Mouse (Mus musculus): Measurements from ENCODE around the gene Sec31a. TPM values are rescaled to one million over a fixed set of nuclear protein-coding genes. Genes with fewer than 3 reads are reported as not detected.

The Sec31a gene
- polyA plus RNA-seq, 1 experiment = 148 TPM

DNA sequence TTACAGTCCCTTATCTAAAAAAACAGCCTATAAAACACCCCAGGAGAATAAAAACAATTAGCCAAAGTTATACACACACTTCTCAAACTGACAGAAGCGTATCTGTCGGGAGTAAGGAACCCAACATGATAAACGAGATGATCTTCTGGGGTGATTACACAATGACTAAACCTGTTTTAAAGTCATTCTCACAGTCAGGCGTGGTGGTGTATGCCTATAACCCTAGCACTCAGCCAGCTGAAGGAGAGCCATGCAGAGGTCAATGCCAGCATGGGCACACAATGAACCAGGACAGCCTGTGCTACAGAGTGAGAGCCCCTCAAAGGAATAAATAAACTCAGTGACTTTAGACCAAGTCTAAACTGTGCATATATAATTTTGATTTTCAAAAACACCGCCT lies 7.5 kb downstream of the Sec31a start:
- no peak for DNase-seq (ENCODE audit: low spot score)

- no peak for DNase-seq (ENCODE audit: low spot score)
Observed at GRCm38 (mm10) chr5:100396753-100397152, 19.3 kb downstream of the Sec31a start.

GRCm38 (mm10) chr5:100393681-100394080 lies 22.4 kb downstream of the Sec31a start:
- DNase-seq (ENCODE audit: low spot score) = no peak

DNA sequence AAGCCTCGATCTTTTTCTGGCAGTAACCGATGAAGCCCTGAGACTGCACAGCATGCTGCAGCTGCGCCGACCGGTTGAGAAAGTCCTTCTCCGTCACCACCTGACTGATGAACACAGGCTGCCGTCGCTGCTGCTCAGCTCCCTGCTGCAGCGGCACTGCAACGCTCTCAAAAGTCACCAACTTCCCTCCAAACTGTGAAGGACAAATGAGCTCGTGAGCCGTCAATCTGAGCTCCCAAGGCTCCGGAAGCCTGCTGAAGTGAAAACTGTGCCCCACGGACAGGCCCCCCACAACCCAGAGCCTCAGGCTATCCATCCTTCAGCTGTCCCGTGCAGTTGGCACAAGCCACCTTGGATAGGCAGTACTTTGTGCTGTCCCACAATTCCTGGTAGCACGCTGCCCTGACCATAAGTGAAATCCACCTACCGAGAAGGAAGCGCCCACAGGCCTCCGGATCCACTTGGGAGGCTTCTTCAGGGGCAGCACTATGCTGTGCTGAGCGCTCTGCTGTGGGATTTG lies 23.5 kb downstream of the Sec31a start:
- DNase-seq (ENCODE audit: low spot score) = no peak

- DNase-seq (ENCODE audit: low spot score) = no peak
Observed at GRCm38 (mm10) chr5:100383782-100384510, 32.1 kb downstream of the Sec31a start.

DNA sequence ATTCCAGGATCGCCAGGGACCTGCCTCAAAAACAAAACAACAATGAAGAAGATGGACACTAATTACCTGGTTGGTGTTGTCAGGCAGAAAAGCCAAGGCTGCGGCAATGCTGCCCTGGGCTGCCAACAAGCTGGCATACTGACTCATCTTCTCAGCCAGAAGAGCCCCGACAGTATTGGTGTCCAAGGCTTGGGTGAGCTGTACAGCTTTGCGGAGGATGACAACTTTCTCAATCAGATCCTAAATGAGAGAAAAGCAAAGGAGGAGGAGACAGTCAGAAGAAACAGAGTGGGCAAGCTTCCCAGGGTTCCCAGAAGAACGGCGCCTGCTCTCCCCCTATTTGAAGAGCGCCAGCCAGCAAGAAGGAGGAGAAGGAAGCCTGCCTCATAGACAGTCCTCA lies 34.9 kb downstream of the Sec31a start:
- no peak for DNase-seq (ENCODE audit: low spot score)

- DNase-seq (ENCODE audit: low spot score) = no peak
Observed at GRCm38 (mm10) chr5:100380277-100380676, 35.8 kb downstream of the Sec31a start.

DNA sequence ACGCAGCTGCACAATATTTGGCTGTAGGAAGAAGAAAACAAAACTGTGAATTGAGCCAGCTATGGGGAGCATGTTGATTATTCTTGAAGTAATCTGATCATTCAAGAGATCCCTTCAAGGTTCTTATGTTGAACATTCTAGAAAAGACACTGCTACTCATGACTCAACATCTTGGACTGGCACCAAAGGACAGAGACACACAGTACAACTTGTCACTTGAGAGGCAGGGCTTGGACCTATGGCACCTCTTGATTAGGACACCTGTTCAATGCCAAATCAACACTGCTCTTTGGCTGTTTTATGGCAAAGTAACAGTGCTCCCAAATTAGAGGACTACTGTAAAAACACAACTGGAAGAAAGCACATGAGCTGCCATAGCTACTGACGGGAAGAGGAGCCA lies 37.1 kb downstream of the Sec31a start:
- no peak for DNase-seq (ENCODE audit: low spot score)

GRCm38 (mm10) chr5:100378211-100378610 lies 37.8 kb downstream of the Sec31a start:
- no peak for DNase-seq (ENCODE audit: low spot score)

- DNase-seq (ENCODE audit: low spot score) = no peak
Observed at GRCm38 (mm10) chr5:100377376-100377775, 38.7 kb downstream of the Sec31a start.

DNA sequence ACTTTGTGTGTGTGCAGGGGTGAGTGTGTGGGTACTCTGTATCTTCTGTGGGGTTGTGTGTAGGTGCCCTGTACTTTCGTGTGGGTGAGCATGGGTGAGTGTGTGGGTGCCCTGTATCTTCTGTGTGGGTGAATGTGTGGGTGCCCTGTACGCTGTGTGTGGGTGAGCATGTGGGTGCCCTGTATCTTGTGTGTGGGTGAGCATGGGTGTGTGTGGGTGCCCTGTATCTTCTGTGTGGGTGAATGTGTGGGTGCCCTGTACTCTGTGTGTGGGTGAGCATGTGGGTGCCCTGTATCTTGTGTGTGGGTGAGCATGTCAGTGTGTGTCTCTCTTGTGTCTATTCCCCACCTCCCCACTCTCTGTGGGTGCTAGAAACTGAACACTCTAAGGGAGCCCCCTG lies 41.3 kb downstream of the Sec31a start:
- no peak for DNase-seq (ENCODE audit: low spot score)

DNA sequence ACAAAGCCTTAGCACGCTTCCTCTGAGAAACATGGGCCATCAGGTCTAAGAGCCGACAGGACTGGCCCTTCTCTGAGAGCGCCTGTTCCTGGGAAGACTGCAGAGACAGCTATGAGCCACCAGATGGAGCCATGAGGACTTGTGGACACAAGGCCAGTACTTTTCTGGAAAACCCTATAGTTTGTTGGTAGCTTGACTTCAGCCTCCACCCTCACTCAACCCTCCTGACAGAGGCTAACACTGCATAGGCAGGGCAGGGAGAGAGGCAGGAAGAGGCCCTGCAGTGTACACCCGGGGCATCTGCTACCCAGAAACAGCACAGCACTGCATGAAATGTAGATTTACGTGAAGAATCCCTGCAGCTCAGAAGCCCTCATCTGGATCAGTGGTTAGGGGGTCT lies 42.1 kb downstream of the Sec31a start:
- DNase-seq (ENCODE audit: low spot score) = no peak

- DNase-seq (ENCODE audit: low spot score) = no peak
Observed at GRCm38 (mm10) chr5:100370919-100371318, 45.1 kb downstream of the Sec31a start.

DNA sequence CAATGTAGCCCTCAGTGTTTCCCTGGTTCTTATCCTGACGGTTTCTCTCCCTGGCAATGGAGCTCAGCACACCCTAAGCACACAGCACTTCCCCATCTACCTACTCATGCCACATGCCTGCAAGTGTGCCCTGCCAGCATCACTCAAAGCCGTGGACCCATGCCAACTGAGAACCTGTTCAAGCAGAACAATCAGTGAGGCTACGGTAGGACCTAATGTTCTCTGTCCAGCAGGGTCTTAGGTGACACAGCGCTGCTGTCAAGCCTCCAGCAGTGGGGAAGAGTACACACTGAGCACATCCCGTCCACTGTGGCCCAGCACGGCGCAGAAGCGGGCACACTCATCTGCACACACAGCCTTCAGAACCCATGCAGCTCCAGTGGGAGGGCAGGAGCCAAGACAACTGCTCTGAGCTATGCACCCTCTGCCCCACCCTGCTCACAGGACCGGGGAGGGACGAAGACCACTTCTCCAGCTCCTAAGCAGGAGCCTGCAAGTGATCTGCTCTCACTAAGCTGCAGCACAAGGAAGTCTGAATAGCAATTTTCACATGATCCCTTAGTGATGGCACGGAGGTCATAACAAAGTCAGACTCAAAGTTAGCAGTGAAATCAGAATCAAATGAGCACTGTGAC lies 46.1 kb downstream of the Sec31a start:
- DNase-seq (ENCODE audit: low spot score) = no peak

GRCm38 (mm10) chr5:100369093-100369492 lies 46.9 kb downstream of the Sec31a start:
- no peak for DNase-seq (ENCODE audit: low spot score)

DNA sequence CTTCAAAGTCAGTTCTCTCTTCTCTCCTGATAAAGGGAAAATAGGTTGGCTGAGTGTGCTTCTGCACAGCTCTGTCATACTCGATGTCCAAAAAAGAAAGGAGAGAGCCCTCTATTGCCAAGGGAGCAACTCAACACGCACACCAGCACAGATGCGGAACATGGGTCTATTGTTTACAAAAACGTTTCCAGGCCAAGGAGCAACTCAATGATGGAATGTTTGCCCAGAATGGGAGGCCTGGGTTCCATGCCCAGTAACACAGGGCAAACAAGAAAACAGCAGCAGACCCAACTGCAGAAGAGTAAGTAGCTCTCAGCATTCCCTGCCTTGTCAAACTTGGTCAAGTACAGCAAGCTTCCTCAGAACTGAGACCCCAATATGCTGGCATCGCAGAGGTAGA lies 47.5 kb downstream of the Sec31a start:
- DNase-seq (ENCODE audit: low spot score) = no peak

GRCm38 (mm10) chr5:100367051-100367450 lies 49.0 kb downstream of the Sec31a start:
- no peak for DNase-seq (ENCODE audit: low spot score)

GRCm38 (mm10) chr5:100360296-100360695 lies 55.7 kb downstream of the Sec31a start:
- no peak for DNase-seq (ENCODE audit: low spot score)

DNA sequence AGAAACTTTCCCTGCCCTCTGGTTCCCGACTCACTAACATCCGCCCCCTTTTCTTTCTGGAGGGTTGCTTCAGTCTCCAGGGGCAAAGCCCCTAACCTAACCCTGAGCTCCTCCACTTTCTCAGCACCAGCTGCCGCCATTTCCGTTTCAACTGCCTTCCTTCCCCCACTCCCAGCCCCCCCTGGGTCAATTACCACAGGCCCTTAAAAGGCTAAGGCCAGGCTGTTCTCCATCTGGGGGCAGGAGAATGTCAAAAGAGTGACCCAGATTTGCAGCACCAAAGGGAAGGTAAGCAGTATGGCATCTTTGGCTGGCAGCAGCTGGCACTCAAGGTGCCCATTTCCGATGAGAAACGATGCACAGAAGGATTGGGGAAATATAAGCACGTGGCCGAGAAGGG lies 57.7 kb downstream of the Sec31a start:
- no peak for DNase-seq (ENCODE audit: low spot score)

DNA sequence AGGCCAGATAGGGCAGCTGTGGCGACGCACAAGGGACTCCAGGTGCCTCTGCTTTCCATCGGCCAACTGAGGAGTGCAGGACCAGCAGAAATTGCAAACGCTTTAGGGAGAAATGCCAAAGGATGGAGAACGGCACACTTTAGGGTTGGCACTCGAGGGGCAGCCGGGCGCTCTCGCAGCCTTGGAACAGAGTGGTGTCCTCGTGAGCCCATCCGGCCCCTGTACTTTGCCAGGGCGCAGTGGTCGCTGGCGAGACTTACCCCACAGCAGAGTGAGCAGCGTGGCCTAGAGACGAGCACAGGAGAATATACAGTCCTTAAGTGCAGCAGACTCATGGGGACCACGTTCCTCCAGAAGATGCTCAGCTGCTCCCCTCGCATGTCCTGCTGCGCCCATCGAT lies 61.4 kb downstream of the Sec31a start:
- DNase-seq (ENCODE audit: low spot score) = no peak

GRCm38 (mm10) chr5:100352986-100353848 lies 62.8 kb downstream of the Sec31a start:
- DNase-seq (ENCODE audit: low spot score) = no peak

GRCm38 (mm10) chr5:100350907-100351456 lies 65.1 kb downstream of the Sec31a start:
- DNase-seq (ENCODE audit: low spot score) = no peak
